Mouse (Mus musculus): ENCODE data around the gene Lingo2. TPM values are rescaled to one million over a fixed set of nuclear protein-coding genes. Genes with fewer than 3 reads are reported as not detected.

Lingo2 gene
- total and polyA plus RNA-seq, 2 experiments from 2014 or later, result 51.6 to 59.7 TPM

DNA sequence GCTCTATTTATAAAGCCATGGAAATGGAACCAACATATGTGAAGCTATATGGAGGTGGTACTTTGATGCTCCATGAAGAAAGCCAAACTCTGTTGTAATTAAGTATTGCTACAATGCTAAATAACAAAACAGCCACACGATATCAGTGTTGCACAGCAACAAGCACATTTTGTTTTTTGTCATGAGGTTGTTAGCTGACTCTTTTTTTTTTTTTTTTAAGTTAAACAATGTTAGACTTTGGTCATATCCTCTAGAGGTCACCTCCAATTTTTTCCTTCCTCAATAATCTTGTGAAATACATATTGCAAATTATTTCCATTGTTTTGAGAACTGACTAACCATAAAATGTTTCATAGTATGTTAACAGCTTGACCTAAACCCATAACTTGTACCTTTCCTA, 646.3 kb downstream of the Lingo2 start:
- no peak for TF ChIP-seq CTCF (IDR thresholded peaks at IDR 0.05)
- H3K9ac ChIP-seq (replicated peaks; ENCODE audit: low read length, poor library complexity, severe bottlenecking), result no peak overlapping the region
- ATAC-seq (ENCODE audit: low FRiP score) (no peak), DNase-seq (ENCODE audit: low spot score) (no peak)
- H3K27me3 ChIP-seq (ENCODE audit: insufficient read depth, low read length), result no peaks in the 10 kb centered on the region
- 83% methylated on average over 1 of the region's 1 CpGs for WGBS
- no peaks in the 10 kb centered on the region for H3K9me3 ChIP-seq (ENCODE audit: low read length)
- H3K27ac ChIP-seq (ENCODE audit: low read depth, low read length), result no peak overlapping the region
- H3K4me2 ChIP-seq (ENCODE audit: low read depth, low read length, poor library complexity, severe bottlenecking), result no peak overlapping the region
- no peaks in the 10 kb centered on the region for H3K4me1 ChIP-seq (ENCODE audit: insufficient read depth, low read length)
- no peaks in the 10 kb centered on the region for H3K36me3 ChIP-seq (ENCODE audit: insufficient read depth, low read length)
- H3K4me3 ChIP-seq (ENCODE audit: low read depth, low read length), result no peak overlapping the region

DNA sequence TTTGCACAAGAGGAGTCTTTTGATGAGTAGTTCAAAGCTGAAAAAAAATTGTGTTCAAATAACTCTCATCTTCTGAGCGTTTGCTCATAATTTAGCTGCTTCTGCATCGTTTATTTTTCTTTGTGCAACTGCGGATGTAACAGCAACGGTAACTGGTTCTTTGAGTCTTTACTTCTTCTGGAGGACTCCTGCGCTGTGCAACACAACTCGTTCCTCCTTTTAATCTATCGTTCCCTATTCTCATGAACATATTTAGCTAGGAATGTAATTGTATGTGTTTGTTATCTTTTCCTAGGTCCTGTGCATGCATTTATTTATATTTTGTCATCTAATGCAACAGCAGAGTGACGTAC, 661.9 kb downstream of the Lingo2 start:
- WGBS, result 34% methylated on average over 8 of the region's 8 CpGs
- H3K4me1 ChIP-seq (ENCODE audit: insufficient read depth, low read length), result no peaks in the 10 kb centered on the region
- H3K4me2 ChIP-seq (ENCODE audit: low read depth, low read length, poor library complexity, severe bottlenecking), result peak overlapping the region; percentile 52
- no peaks in the 10 kb centered on the region for H3K27me3 ChIP-seq (ENCODE audit: insufficient read depth, low read length)
- no peaks in the 10 kb centered on the region for H3K36me3 ChIP-seq (ENCODE audit: insufficient read depth, low read length)
- DNase-seq (ENCODE audit: low spot score), result no peak
- H3K9me3 ChIP-seq (ENCODE audit: low read length), result no peaks in the 10 kb centered on the region
- no peak overlapping the region for H3K9ac ChIP-seq (replicated peaks; ENCODE audit: low read length, poor library complexity, severe bottlenecking)
- ATAC-seq (ENCODE audit: low FRiP score), result no peak
- no peak for TF ChIP-seq CTCF (IDR thresholded peaks at IDR 0.05)
- no peak overlapping the region for H3K27ac ChIP-seq (ENCODE audit: low read depth, low read length)
- H3K4me3 ChIP-seq (ENCODE audit: low read depth, low read length), result peak overlapping the region; percentile 32

DNA sequence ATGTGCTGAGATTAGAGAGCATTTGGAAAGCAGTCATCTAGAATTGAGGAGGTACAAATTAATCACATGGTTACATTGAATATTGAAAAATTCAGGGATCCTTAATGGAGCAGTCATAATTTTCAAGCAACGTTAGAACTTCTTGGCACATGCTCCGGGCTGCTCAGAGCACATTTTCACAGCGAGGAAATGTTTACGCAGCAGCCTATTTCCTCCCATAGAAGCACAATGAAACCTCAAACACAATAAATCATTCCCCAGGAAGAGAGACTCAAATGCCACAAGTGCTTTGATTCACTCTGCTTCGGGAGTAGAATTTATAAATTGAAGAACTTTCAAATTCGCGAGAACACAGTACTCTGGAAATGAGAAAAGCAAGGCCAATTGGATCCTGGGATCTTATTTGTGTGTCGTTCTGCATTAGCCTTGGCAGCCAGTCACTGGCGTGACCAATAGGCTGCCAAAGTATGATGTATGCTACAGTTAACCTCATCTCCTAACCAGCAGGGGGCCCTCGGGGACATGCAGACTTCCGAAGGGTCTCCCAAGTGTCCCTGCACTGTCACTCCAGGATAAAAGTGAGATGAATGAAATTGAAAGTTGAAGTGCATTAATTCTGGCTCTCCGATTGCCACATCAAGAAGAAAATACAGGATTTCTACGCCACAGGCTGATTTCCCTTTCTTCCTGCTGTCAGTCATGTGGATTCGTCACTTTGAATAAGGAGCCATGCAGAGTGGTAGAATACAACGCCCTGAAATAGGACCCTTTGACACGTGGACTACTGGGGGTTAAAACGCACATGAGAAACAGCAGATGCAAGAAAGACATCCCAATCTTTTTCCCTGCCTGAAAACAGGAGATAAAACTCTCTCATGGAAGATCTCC, 662.5 kb downstream of the Lingo2 start:
- DNase-seq (ENCODE audit: low spot score), result peak; percentile 90
- Histone ChIP-seq H3K4me2 (ENCODE audit: low read depth, low read length, poor library complexity, severe bottlenecking) (peak overlapping the region; percentile 52), H3K27me3 (ENCODE audit: insufficient read depth, low read length) (no peaks in the 10 kb centered on the region), H3K27ac (ENCODE audit: low read depth, low read length) (no peak overlapping the region), H3K9ac (replicated peaks; ENCODE audit: low read length, poor library complexity, severe bottlenecking) (no peak overlapping the region), H3K4me1 (ENCODE audit: insufficient read depth, low read length) (no peaks in the 10 kb centered on the region), H3K36me3 (ENCODE audit: insufficient read depth, low read length) (no peaks in the 10 kb centered on the region), H3K9me3 (ENCODE audit: low read length) (no peaks in the 10 kb centered on the region), H3K4me3 (ENCODE audit: low read depth, low read length) (peak overlapping the region; percentile 32)
- TF ChIP-seq CTCF (IDR thresholded peaks at IDR 0.05), result peak; percentile 77
- WGBS, result 6% methylated on average over 17 of the region's 17 CpGs
- ATAC-seq (ENCODE audit: low FRiP score), result peak; percentile 92

DNA sequence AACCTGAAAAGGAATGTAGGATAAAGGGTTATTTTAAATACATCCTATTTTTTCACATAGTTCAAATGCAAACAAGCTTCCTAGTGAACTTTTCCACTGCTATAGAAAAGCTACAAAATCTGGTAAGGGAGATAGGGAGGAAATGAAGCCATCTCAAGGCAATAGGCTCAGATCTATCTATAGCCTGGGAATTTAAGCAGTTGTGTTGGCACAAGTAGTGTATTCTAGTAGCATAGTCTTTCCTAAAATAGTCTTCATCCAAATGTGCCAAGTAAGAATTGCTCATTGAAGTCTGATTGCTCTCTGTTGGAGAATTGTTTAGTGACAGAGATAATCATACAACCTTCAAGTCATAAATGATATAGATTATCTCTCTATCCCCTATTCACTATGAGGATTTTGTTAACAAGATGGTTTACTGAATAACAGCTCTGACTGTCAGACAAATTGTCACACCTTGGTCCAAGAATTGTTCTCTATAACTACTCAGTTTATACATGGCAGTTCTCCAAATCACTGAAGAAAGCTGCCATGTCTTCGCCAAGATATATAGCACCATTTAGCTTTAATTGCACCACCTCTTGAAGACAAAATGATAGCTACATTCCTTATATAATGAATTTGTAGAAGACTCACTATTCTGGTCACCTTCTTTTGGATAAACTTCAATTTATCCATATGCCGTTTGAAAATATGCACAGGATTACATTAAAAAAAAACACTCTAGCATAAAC, 688.9 kb downstream of the Lingo2 start:
- Histone ChIP-seq H3K9ac (replicated peaks; ENCODE audit: low read length, poor library complexity, severe bottlenecking) (no peak overlapping the region), H3K4me2 (ENCODE audit: low read depth, low read length, poor library complexity, severe bottlenecking) (no peak overlapping the region), H3K36me3 (ENCODE audit: insufficient read depth, low read length) (no peaks in the 10 kb centered on the region), H3K27me3 (ENCODE audit: insufficient read depth, low read length) (no peaks in the 10 kb centered on the region), H3K4me1 (ENCODE audit: insufficient read depth, low read length) (no peaks in the 10 kb centered on the region), H3K9me3 (ENCODE audit: low read length) (no peaks in the 10 kb centered on the region), H3K27ac (ENCODE audit: low read depth, low read length) (no peak overlapping the region), H3K4me3 (ENCODE audit: low read depth, low read length) (no peak overlapping the region)
- 93% methylated on average over 2 of the region's 2 CpGs for WGBS
- DNase-seq (ENCODE audit: low spot score) (no peak), ATAC-seq (ENCODE audit: low FRiP score) (no peak)
- no peak for TF ChIP-seq CTCF (IDR thresholded peaks at IDR 0.05)

DNA sequence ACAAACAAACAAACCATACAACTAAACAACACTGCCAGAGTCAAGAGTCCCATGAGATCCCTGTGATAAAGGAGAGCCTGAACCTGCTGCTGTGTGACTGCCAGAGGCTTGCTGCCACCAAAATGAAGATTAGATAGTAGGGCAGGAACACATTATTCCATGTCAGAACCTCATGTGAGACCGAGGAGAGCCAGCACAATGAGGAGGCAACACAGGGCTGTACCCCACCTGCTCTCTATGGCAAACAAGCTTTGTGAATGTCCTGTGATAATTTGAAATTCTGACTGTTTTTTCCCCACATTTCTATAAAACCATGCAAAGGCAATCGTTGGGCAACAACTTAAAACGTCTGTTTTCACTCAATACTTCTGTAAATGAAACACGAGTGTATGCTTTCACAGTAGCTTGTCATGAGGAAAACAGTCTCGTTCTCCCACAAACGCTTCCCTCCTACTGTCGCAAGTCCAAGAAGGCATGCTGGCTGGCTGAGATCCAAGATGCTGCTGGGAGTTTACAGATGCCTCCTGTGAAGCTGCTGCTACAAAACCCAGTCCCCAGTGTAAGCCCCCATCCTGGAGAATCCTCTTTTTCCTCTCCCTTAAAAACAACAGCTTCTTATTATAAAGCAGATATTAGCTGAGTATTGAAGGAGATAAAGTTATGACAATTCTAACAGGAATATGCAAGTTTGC, 765.2 kb downstream of the Lingo2 start:
- no peak overlapping the region for H3K9ac ChIP-seq (replicated peaks; ENCODE audit: low read length, poor library complexity, severe bottlenecking)
- ATAC-seq (ENCODE audit: low FRiP score) (no peak), DNase-seq (ENCODE audit: low spot score) (peak; percentile 67)
- WGBS, result 31% methylated on average over 7 of the region's 7 CpGs
- H3K36me3 ChIP-seq (ENCODE audit: insufficient read depth, low read length), result no peaks in the 10 kb centered on the region
- no peaks in the 10 kb centered on the region for H3K4me1 ChIP-seq (ENCODE audit: insufficient read depth, low read length)
- H3K27me3 ChIP-seq (ENCODE audit: insufficient read depth, low read length), result no peaks in the 10 kb centered on the region
- no peak for TF ChIP-seq CTCF (IDR thresholded peaks at IDR 0.05)
- H3K4me3 ChIP-seq (ENCODE audit: low read depth, low read length), result no peak overlapping the region
- H3K27ac ChIP-seq (ENCODE audit: low read depth, low read length), result no peak overlapping the region
- H3K9me3 ChIP-seq (ENCODE audit: low read length), result no peaks in the 10 kb centered on the region
- H3K4me2 ChIP-seq (ENCODE audit: low read depth, low read length, poor library complexity, severe bottlenecking), result peak overlapping the region; percentile 12; the same call in 1 of the 2 replicates
